Mouse (Mus musculus): Measurements from ENCODE around the gene P2rx3. TPM values are rescaled to one million over a fixed set of nuclear protein-coding genes. Genes with fewer than 3 reads are reported as not detected.

Gene P2rx3
- polyA plus RNA-seq, 1 experiment from 2014 or later, result 1.7 TPM

DNA sequence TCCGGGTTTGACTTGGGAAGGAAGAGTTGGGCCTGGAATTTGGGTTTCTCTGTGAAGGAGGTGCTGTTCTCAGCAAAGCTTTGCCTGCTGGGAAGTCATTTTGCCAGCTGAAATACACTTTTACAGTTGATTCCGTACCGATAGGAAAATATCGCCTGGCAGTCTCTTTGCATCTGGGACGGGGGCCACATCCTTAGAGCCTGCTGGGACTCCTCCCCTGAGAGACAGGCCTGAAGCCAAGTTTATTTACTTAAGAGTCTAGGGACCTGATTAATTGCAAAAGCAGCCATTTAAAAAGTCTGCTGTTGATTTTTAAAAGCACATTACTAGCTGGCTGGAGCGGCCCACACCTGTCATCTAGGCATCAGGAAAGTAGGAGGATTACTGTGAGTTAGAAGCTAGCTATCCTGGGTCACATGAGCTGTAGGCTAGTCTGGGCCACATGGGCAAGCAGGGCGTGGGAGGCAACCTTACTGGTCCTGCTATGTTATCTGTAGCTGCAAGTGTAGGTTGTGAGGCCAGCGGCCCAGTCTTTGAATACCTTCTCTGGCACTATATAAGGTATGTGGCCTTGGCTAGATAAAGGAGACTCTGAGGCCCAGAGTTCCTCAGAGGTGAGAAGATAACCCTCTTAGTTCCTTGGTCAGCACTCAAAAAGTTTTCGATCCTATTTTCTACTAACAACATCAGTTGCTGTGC is 25.2 kb downstream of the P2rx3 start:
- H3K4me3 ChIP-seq (replicated peaks), result no peak overlapping the region
- peak; percentile 11; the same call in 1 of the 2 replicates for ATAC-seq (ENCODE audit: insufficient number of reproducible peaks, low FRiP score, low TSS enrichment, low read depth)
- no peak overlapping the region for H3K4me2 ChIP-seq (replicated peaks)
- WGBS, result 66% methylated on average over 9 of the region's 9 CpGs
- H3K4me1 ChIP-seq, result no peaks in the 10 kb centered on the region
- H3K27ac ChIP-seq (replicated peaks), result no peak overlapping the region
- no peaks in the 10 kb centered on the region for H3K36me3 ChIP-seq
- no peak overlapping the region for H3K9ac ChIP-seq
- no peaks in the 10 kb centered on the region for H3K9me3 ChIP-seq (replicated peaks)
- no peaks in the 10 kb centered on the region for H3K27me3 ChIP-seq

DNA sequence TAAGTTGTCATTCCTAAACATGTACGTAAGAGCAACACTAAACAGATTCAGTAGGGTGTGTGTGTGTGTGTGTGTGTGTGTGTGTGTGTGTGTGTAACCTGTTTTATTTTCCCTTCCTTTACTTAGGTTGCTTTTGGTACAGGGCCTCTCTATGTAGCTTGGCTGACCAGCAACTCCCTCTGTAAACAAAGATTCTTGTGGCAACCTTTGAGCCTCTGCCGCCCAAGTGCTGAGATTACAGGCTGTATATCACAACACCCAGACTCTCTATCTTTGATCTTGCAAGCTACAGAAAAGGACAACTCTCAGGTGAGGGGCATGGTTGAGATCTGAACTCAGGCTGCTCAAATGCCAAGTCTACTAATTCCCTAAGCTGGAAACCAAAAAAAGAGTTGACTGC is 28.1 kb downstream of the P2rx3 start:
- Histone ChIP-seq H3K9me3 (replicated peaks) (no peaks in the 10 kb centered on the region), H3K36me3 (no peaks in the 10 kb centered on the region), H3K9ac (no peak overlapping the region), H3K4me3 (replicated peaks) (no peak overlapping the region), H3K4me1 (no peaks in the 10 kb centered on the region), H3K27me3 (no peaks in the 10 kb centered on the region), H3K4me2 (replicated peaks) (no peak overlapping the region), H3K27ac (replicated peaks) (no peak overlapping the region)
- no peak for ATAC-seq (ENCODE audit: insufficient number of reproducible peaks, low FRiP score, low TSS enrichment, low read depth)
- WGBS, result 67% methylated on average over 2 of the region's 2 CpGs

DNA sequence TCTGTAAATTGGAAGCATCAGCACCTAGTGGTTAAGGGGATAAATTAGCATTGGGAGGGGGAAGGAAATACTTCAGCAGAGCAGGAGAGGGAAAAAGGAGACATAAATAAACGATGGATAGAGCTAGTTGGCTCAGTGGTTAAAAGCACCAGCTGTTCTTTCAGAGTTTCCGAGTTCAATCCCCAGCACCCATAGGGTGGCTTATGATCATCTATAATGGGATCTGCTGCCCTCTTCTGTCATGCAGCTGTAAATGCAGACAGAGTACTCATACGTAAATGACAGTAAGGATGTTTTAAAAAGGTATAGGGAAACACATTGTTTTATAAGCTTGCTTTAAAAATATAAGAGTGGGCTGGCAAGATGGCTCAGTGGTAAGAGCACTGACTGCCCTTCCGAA is 29.5 kb downstream of the P2rx3 start:
- H3K4me2 ChIP-seq (replicated peaks), result no peak overlapping the region
- no peaks in the 10 kb centered on the region for H3K27me3 ChIP-seq
- WGBS, result 23% methylated on average over 4 of the region's 4 CpGs
- H3K4me1 ChIP-seq, result no peaks in the 10 kb centered on the region
- H3K4me3 ChIP-seq (replicated peaks), result no peak overlapping the region
- ATAC-seq (ENCODE audit: insufficient number of reproducible peaks, low FRiP score, low TSS enrichment, low read depth), result no peak
- H3K27ac ChIP-seq (replicated peaks), result no peak overlapping the region
- H3K9ac ChIP-seq, result no peak overlapping the region
- no peaks in the 10 kb centered on the region for H3K36me3 ChIP-seq
- H3K9me3 ChIP-seq (replicated peaks), result no peaks in the 10 kb centered on the region

DNA sequence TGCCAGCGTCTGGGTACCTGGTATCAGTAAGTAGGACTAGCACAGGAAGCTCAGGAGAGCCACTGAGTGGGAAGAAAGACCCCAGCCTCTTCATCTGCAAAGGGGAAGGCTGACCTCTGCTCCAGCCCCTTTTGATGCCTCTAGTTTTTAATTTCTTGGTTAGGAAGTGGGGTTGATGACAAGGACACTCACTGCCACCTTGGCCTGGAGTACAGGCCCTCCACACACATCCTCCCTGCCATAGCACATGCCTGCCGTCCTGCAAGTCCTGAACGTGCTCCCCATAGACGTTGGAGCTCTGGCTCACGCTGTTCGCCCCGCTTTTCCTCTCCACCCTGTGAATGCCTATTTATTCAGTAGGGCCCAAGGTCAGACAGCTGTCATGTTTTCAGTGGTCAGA is 30.7 kb downstream of the P2rx3 start:
- Histone ChIP-seq H3K4me3 (replicated peaks) (no peak overlapping the region), H3K27ac (replicated peaks) (no peak overlapping the region), H3K9me3 (replicated peaks) (no peaks in the 10 kb centered on the region), H3K36me3 (no peaks in the 10 kb centered on the region), H3K27me3 (no peaks in the 10 kb centered on the region), H3K4me2 (replicated peaks) (no peak overlapping the region), H3K9ac (no peak overlapping the region), H3K4me1 (no peaks in the 10 kb centered on the region)
- no peak for ATAC-seq (ENCODE audit: insufficient number of reproducible peaks, low FRiP score, low TSS enrichment, low read depth)
- 80% methylated on average over 7 of the region's 7 CpGs for WGBS

DNA sequence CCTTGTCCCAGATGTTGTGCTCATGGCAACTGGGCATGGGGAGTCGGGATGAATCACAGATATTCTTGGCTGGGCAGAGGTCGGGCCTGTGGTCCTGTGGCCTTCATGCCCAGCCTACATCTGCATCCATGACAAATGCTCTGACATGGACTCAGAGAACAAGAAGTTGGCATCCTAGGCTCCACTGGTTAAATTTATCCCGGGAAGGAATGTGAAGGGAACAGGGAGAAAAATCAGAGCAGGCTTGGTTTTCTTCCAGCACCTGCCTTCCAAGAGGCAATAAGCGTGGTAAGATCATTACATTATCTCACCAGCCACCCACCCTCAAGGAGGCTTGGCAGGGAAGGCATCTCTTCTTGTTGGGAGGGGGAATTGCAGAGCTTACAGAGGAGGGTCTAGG is 32.9 kb downstream of the P2rx3 start:
- no peak overlapping the region for H3K4me3 ChIP-seq (replicated peaks)
- no peak overlapping the region for H3K4me2 ChIP-seq (replicated peaks)
- no peak overlapping the region for H3K9ac ChIP-seq
- no peak overlapping the region for H3K27ac ChIP-seq (replicated peaks)
- H3K9me3 ChIP-seq (replicated peaks), result no peaks in the 10 kb centered on the region
- WGBS, result 78% methylated on average over 4 of the region's 4 CpGs
- no peaks in the 10 kb centered on the region for H3K27me3 ChIP-seq
- H3K4me1 ChIP-seq, result no peaks in the 10 kb centered on the region
- no peaks in the 10 kb centered on the region for H3K36me3 ChIP-seq
- ATAC-seq (ENCODE audit: insufficient number of reproducible peaks, low FRiP score, low TSS enrichment, low read depth), result no peak

DNA sequence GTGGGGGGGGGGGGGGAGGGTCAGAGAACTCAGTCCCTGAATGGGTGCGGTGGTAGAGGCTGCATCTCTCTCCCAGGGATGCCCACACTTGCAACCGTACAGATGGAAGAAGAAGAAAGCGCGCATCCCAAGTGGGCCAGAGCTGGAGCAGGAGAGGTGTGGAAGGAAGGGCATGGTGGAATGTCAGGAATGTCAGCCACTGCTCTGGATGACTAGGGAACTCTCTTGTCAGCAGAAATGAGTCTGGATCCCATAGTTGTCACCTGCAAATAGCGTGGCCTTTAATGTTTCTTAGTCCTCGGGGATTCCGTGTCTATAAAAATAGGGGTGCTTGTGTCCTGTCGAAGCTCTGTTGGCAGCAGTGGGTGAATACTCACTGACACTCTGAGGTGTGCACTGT is 34.7 kb downstream of the P2rx3 start:
- no peak for ATAC-seq (ENCODE audit: insufficient number of reproducible peaks, low FRiP score, low TSS enrichment, low read depth)
- Histone ChIP-seq H3K27me3 (no peaks in the 10 kb centered on the region), H3K4me3 (replicated peaks) (no peak overlapping the region), H3K9ac (no peak overlapping the region), H3K9me3 (replicated peaks) (no peaks in the 10 kb centered on the region), H3K36me3 (no peaks in the 10 kb centered on the region), H3K27ac (replicated peaks) (no peak overlapping the region), H3K4me1 (no peaks in the 10 kb centered on the region), H3K4me2 (replicated peaks) (no peak overlapping the region)
- 67% methylated on average over 8 of the region's 8 CpGs for WGBS

DNA sequence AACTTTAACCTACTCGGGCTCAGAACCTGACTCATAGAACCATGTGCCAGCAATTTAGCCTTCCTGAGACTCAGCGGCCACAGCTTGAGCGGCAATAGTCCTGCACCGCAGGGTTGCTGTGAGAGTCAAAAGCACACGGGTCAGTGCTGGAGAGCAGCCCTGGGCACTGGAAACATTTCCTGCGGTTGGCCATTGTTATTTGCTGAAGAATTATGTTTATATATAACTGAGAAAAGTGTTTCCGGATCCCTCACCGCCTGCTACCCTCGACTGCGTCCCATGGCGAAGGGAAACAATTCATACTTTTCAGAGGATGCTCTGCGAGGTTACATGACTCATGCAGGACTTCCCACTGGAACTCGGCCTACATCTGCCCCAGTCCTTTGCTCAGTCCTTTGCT is 35.8 kb downstream of the P2rx3 start:
- ATAC-seq (ENCODE audit: insufficient number of reproducible peaks, low FRiP score, low TSS enrichment, low read depth), result no peak
- H3K4me3 ChIP-seq (replicated peaks), result no peak overlapping the region
- no peak overlapping the region for H3K27ac ChIP-seq (replicated peaks)
- H3K4me1 ChIP-seq, result no peaks in the 10 kb centered on the region
- 76% methylated on average over 13 of the region's 13 CpGs for WGBS
- no peak overlapping the region for H3K4me2 ChIP-seq (replicated peaks)
- H3K9me3 ChIP-seq (replicated peaks), result no peaks in the 10 kb centered on the region
- H3K27me3 ChIP-seq, result no peaks in the 10 kb centered on the region
- H3K36me3 ChIP-seq, result no peaks in the 10 kb centered on the region
- no peak overlapping the region for H3K9ac ChIP-seq

DNA sequence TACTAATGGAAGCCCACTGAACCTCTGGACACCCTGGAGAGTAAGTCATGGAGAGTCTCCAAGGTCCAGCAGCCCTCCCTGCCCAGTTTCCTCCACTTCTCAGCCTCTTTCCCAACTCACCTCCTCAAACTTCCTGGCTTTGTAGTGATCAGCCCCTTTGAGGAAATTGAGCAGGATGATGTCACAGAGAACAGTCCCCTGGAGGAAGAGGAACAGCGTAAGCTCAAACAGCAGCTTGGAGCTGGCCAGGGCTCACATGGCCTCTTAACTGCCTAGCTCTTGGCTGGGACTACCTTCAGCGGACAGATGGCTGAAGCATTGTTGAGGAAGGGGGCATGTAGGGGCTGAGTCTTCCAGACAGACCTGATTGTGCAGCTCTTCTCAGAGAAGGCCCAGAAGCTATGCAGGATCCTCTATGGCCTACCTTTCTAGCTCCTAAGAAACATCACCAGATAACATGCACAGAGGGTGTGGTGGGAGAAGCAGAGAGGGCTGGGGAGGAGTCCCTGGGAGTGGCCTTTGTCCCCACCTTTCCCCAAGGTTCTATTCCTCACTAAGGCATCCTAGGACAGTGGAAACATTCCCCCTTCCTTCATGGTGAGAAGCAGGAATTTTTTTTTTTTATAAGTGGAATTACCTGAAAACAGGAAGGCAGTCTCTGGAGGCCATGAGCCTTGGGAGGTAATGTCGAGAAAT is 37.6 kb downstream of the P2rx3 start:
- Histone ChIP-seq H3K27ac (replicated peaks) (no peak overlapping the region), H3K4me1 (no peaks in the 10 kb centered on the region), H3K4me2 (replicated peaks) (no peak overlapping the region), H3K9ac (no peak overlapping the region), H3K9me3 (replicated peaks) (no peaks in the 10 kb centered on the region), H3K4me3 (replicated peaks) (no peak overlapping the region), H3K27me3 (no peaks in the 10 kb centered on the region), H3K36me3 (no peaks in the 10 kb centered on the region)
- no peak for ATAC-seq (ENCODE audit: insufficient number of reproducible peaks, low FRiP score, low TSS enrichment, low read depth)
- WGBS, result 64% methylated on average over 3 of the region's 3 CpGs

DNA sequence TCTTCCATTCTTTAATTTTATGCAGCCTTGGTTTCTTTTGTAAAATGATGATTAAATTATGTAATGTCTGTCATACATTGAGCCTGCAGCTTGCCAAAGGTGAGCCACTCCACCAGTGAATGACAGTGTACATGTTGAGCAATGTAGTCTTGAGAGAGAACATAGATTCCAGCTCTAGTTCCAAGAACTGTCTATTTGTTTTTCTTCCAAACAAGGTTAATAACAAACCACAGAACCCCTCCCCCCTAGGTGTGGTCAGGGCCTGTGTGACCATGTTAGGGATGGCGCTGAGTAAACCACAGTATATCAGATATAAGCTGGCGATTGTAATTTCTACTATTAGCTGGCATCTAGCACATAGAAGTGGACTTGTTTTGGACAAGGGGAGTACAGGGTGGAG is 40.9 kb downstream of the P2rx3 start:
- H3K27ac ChIP-seq (replicated peaks), result no peak overlapping the region
- no peaks in the 10 kb centered on the region for H3K27me3 ChIP-seq
- H3K9ac ChIP-seq, result no peak overlapping the region
- H3K9me3 ChIP-seq (replicated peaks), result no peaks in the 10 kb centered on the region
- no peak for ATAC-seq (ENCODE audit: insufficient number of reproducible peaks, low FRiP score, low TSS enrichment, low read depth)
- H3K4me1 ChIP-seq, result no peaks in the 10 kb centered on the region
- no peaks in the 10 kb centered on the region for H3K36me3 ChIP-seq
- WGBS, result 89% methylated on average over 2 of the region's 2 CpGs
- no peak overlapping the region for H3K4me3 ChIP-seq (replicated peaks)
- H3K4me2 ChIP-seq (replicated peaks), result no peak overlapping the region

DNA sequence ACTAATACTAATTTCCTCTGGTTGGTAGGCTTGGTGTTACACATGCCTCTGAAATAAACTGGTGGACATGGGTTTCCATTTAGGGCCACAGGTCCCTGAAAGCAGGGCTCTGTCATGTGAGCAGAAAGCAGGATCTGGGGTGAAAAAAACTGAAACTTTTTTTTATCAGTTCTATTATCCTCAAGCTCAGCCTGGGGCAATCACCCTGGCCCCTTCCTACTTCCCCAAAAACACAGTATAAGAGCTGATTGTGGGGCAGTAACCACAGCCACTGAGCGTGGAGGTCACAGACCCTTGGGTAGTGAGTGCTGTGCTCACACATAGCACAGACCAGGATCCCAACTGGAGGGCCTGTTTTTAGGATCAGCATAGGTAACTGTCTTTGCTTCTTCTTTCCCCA is 49.3 kb downstream of the P2rx3 start, which contains the start of gene Prg3:
TSS of gene Prg3 (plus strand) at position 286 of the 400 bp plus-strand sequence.
- ATAC-seq (ENCODE audit: insufficient number of reproducible peaks, low FRiP score, low TSS enrichment, low read depth), result no peak
- no peaks in the 10 kb centered on the region for H3K4me1 ChIP-seq
- H3K4me2 ChIP-seq (replicated peaks), result no peak within 1 kb of the TSS
- H3K4me3 ChIP-seq (replicated peaks), result no peak within 1 kb of the TSS
- no peak within 1 kb of the TSS for H3K9ac ChIP-seq
- H3K36me3 ChIP-seq, result no peaks in the 10 kb centered on the region
- no peak within 1 kb of the TSS for H3K27ac ChIP-seq (replicated peaks)
- 75% methylated on average over 1 of the region's 1 CpGs for WGBS
- H3K27me3 ChIP-seq, result no peaks in the 10 kb centered on the region
- no peaks in the 10 kb centered on the region for H3K9me3 ChIP-seq (replicated peaks)

DNA sequence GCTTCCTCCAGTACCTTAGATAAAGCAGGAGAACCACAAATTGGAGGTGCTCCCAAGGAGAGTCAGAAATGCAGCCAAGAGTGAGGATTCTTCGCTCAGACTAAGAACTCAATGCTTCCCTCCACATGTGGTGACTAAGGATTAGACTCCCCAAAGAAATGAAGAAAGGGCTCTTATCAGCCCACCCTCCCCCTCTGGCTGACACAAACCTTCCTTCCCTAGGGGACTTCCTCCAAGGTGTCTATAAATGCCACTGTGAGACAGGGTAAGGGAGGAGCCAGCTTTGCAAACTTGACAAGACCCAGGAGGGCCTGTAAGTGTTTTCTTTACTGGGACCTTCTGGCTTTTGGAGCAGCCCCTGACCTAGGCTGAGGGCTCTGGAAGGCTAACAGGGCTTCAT is 57.1 kb downstream of the P2rx3 start, which contains the start of gene Prg2:
TSS of gene Prg2 (plus strand) at position 274 of the 400 bp plus-strand sequence.
- H3K9me3 ChIP-seq (replicated peaks), result no peaks in the 10 kb centered on the region
- H3K4me2 ChIP-seq (replicated peaks), result no peak within 1 kb of the TSS
- H3K9ac ChIP-seq, result no peak within 1 kb of the TSS
- no peaks in the 10 kb centered on the region for H3K36me3 ChIP-seq
- WGBS, result 39% methylated on average over 1 of the region's 1 CpGs
- no peak within 1 kb of the TSS for H3K4me3 ChIP-seq (replicated peaks)
- ATAC-seq (ENCODE audit: insufficient number of reproducible peaks, low FRiP score, low TSS enrichment, low read depth), result no peak
- no peaks in the 10 kb centered on the region for H3K4me1 ChIP-seq
- no peaks in the 10 kb centered on the region for H3K27me3 ChIP-seq
- H3K27ac ChIP-seq (replicated peaks), result no peak within 1 kb of the TSS

DNA sequence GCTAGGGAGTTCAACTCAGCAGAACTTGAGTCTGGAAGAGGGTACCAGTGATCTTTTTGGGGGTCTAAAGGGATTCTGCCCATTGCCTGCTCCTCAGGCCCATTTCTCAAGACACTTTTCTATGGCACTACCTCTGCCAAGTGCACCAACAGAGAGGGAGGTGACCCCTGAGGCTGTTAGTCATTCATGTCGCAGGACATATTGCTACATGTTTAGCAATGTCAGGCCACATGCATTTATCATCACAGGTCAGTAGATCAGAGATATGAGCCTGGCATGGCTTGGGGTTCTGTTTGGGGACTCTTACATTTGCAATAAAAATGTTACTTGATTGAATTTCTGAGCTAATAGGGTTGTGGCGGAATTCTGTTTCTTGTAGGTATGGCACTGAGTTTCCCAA is 61.7 kb downstream of the P2rx3 start:
- Histone ChIP-seq H3K4me1 (no peaks in the 10 kb centered on the region), H3K4me2 (replicated peaks) (no peak overlapping the region), H3K4me3 (replicated peaks) (no peak overlapping the region), H3K36me3 (no peaks in the 10 kb centered on the region), H3K9me3 (replicated peaks) (no peaks in the 10 kb centered on the region), H3K27me3 (no peaks in the 10 kb centered on the region), H3K9ac (no peak overlapping the region), H3K27ac (replicated peaks) (no peak overlapping the region)
- WGBS, result 89% methylated on average over 2 of the region's 2 CpGs
- ATAC-seq (ENCODE audit: insufficient number of reproducible peaks, low FRiP score, low TSS enrichment, low read depth), result no peak
